Mouse (Mus musculus) CD4-positive, CD25-positive, alpha-beta regulatory T cell, adult 2 months (primary cell): ENCODE measurements around the gene Rgl3.

Experiments
- DNase-seq: peaks from one replicate; pipeline ENCODE4 v3.0.0-alpha.2; 2012; ENCODE audit warnings: low read depth, low spot score

The Rgl3 gene

DNA sequence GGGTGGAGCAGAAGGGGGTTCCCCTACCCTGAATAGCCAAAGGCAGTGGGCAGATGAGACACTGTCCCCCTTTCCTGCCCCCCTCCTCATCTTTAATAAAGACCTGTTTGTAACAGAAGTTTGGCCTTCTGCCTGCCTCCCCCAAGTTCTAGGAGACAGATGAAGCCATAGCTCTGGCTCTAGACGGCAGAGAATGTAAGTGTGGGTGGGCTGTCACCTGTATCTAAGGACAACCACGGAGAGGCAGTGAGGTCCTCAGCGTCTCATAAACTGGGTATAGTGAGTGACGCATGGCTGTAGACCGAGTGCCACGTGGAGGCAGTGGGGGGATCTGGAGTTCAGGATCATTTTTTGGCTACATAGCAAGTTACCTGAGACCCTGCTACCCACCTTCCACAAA is 40.5 kb downstream of the Rgl3 start:
- no peak for DNase-seq

DNA sequence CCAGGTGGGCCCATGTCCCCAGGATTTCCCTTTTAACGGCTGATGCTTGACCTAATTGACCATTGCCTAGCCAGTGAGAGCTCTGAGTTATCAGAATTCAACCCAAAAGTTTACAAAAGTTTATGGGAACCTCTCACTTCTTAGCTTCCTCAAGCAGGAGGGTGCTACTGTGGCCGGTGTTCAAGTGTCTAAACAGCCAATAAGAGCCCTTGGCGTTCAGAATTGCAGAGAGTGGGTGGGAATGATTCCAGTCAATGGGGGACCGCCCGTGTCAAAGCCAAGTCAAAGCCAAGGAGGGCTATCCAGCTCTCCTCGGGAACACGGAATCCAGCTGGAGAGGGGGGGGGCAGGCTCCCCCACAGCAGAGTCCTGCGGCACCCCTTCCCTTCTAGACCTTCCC is 41.1 kb downstream of the Rgl3 start:
- DNase-seq, result no peak

DNA sequence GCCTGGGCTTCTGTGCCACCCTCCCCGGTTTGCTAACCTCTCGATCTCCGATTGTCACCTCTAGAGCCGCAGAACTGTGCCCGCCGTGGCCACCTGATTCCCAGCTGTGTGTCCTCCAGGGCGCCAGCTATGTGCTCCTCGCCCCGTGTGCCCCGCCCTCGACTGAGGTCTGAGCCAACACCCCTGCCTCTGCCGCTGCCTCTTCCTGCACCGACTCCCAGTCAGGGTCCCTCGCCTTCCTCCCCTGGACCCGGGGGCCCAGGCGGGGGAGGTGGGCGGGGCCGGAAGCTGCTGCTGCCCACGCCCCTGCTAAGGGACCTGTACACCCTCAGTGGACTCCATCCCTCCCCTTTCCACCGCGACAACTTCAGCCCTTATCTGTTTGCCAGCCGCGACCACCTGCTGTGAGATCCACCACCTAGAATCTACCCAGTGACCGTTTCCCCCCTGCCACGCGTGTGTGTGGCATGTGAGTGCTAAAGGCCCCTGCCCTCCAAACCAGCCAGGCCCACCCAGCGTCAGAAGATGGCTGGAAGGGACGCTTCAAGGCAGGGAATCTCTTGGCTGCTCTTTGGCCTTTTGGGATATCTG is 41.6 kb downstream of the Rgl3 start:
- DNase-seq, result no peak

DNA sequence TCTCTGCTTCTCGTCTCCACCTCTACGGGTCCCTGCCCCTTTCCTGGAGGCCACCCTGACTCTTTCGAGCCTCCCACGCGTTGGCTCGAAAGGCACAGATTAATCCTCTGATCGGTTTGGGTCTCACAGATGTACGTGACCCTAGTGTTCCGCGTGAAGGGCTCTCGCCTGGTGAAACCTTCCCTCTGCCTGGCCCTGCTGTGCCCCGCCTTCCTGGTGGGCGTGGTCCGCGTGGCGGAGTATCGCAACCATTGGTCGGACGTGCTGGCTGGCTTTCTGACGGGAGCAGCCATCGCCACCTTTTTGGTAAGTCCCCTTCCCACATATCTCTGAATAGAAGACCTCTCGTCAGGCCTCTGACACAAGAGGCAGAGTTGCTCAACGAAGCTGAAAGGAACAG is 45.0 kb downstream of the Rgl3 start:
- DNase-seq, result peak; percentile 33

- DNase-seq, result no peak
Observed at GRCm38 (mm10) chr9:21943638-21944037, 45.6 kb downstream of the Rgl3 start.

DNA sequence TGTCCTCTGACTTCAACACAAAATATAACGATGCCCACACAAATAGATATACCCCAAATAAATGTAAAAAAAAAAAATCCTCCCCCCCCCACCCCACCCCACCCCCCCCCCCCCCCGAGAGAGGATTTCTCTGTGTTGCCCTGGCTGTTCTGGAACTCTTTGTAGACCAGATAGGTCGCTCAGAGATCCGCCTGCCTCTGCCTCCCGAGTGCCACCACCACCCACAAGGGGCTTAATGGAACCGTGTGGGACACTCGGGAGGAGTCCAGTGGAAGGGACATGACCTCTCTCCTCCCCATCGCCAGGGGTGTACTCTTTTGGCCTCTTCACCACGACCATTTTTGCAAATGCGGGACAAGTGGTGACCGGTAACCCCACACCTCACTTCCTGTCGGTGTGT is 46.2 kb downstream of the Rgl3 start:
- no peak for DNase-seq

DNA sequence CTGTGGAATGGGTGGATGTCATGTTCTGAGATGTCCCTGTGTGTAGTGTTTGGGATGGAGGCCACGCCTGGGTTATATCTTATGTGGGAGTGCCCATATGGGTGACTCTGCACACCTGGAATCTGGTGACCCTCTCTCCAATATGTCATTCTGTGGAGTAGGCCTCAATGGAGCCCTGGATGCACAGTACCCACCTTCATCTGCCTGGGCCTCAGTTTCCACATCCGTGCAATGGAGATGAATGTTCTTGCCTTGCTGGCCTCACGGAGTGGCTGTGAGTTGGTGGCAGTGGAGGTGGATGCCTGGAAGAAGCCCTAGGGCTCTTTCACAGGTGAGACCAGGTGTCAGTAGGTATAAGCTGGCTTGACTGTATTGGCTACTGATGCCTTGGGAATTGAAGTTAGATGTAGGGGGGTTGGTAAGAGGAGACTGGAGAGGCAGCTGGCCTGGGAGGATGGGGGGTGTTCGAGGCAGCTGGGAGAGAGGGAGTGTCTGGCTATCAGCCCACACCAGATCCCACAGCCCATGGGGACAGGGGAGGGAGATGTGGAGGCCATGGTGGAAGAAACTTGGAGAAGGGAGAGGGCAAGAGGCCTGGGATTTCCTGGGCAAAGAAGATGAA is 50.9 kb downstream of the Rgl3 start:
- no peak for DNase-seq

- DNase-seq, result no peak
Observed at GRCm38 (mm10) chr9:21937711-21938175, 51.5 kb downstream of the Rgl3 start.

DNA sequence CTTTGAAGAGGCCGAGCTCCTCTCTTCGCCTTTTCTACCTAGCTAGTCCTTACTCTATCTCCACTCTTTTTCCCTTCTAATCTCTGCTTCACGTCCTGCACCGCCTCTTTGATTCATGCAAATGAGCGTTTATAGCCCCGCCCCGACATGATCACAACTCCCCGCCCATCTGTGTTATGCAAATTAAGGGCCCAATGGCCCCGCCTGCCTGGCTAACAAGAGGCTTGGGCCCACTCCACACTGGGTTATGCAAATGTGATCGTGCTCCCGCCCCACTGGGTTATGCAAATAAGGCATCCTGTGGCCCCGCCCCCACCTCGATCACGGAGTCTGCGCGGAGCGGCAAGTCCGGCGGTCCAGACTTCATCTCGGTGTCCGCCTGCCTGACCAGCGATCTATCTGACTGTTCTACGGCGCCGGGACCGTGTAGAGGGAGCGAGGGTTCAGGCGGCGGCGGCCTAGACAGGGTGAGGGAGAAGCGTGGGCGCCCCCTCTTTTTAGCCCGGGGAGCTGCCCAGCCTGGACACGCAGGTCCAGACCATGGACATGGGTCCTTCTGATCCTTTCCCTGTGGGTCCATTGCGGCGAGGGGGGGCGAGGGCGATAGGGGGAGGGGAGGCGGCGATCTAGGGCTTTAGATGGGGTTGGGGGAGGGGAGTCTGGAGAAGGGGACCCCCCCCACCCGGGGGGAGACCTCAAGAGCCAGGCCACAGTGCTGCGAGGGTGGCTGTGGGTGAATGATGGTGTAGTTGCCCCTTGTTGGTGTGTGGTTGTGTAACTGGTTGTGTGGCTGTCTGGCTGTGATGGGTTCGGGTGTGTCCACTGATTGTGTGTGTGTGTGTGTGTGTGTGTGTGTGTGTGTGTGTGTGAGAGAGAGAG is 52.3 kb downstream of the Rgl3 start, which contains the start of gene Plppr2:
Plppr2 (plus strand) TSS at position 342 of the 879 bp plus-strand sequence.
- DNase-seq, result peak; percentile 88

DNA sequence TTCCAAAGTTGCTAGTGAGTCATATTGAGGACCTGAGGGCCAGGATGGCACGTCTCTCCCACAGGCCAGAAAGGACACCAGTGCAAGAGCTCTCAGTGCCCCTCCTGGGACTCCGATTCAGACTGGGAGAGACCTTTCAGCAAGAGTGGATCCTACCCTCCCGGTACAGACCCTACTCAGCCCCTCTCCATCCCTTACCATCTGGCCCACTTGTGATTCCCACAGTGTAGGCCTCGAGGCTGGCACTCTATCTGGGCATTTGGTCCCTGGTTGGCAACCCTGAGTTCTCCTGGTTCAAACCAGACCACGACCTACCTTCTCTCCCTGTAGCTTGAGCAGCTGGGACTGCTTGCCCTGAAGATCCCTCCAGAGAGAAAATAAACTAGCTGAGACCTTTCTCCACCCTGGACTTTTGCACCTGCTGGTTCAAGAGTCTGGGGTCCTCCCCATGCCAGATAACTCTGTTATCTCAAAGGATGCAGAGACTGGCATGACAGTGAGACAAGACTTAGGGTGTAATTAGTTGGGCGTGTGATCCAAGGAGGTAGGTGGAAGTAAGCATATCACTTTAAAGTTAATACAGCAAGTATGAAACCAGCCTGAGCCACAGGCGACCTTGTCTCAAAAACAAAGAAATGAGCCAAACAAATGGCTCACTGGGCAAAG is 53.6 kb downstream of the Rgl3 start:
- DNase-seq, result no peak

- DNase-seq, result no peak
Observed at GRCm38 (mm10) chr9:21934021-21934420, 55.2 kb downstream of the Rgl3 start.

DNA sequence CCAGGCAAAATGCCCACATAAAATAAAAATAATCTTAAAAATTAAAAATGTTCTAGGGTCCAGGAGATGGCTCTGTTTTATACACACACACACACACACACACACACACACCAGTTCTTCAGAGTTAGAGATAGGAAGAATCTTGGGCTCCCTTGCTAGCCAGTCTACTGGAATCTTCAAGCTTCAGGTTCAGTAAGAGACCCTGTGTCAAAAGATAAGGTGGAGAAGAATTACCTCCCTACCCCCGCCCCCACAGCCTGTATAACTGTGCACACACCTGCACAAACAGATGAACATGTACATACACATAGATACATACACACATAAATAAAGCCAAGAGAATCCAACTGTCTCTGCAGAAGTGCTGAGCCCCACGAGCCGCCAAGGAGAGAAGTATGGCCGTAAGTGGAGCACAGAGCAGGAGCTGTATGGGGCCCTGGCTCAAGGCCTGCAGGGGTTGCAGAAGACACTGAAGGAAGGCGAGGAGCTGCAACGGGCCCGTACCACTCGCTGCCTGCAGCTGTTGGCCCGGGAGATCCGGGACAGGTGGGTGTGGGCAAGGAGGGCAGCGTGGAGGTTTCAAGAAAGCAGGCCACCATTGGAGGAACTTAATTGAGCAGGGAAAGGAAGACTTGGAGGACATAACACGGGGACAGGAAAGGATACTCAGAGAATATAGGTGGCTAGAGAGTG is 56.7 kb downstream of the Rgl3 start:
- DNase-seq, result no peak

GRCm38 (mm10) chr9:21932006-21932405 is 57.2 kb downstream of the Rgl3 start:
- no peak for DNase-seq

GRCm38 (mm10) chr9:21929208-21929607 is 60.0 kb downstream of the Rgl3 start:
- DNase-seq, result no peak

GRCm38 (mm10) chr9:21927208-21927753 is 62.0 kb downstream of the Rgl3 start, which contains the start of the genes Ccdc159 and Tmem205:
Gene Ccdc159 (plus strand): TSS chr9:21927471.
Gene Tmem205 (minus strand): TSS chr9:21927556.
- peak; percentile 48 for DNase-seq

GRCm38 (mm10) chr9:21926784-21927183 is 62.5 kb downstream of the Rgl3 start:
- no peak for DNase-seq

DNA sequence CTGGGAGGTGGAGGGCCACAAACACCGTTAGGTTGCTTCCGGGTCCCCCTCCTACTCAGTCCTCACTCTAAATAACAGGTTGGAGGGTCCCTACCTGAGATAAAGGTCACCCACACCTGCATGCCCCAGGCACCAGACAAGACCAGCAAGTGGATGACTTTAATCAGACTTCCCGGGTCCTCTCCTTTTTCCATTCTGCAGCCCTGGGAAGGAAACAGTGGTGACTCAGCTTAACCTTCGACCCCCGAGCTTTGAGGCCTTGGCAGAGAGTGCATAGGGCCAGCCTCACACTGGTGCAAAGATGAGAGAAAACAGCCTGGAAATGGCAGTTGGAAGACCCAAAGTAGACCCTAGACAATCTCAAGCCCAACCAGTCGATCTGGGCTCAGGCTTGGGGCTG is 63.1 kb downstream of the Rgl3 start:
- DNase-seq, result no peak

GRCm38 (mm10) chr9:21925506-21925905 is 63.7 kb downstream of the Rgl3 start:
- DNase-seq, result no peak

- no peak for DNase-seq
Observed at GRCm38 (mm10) chr9:21925034-21925433, 64.2 kb downstream of the Rgl3 start.

DNA sequence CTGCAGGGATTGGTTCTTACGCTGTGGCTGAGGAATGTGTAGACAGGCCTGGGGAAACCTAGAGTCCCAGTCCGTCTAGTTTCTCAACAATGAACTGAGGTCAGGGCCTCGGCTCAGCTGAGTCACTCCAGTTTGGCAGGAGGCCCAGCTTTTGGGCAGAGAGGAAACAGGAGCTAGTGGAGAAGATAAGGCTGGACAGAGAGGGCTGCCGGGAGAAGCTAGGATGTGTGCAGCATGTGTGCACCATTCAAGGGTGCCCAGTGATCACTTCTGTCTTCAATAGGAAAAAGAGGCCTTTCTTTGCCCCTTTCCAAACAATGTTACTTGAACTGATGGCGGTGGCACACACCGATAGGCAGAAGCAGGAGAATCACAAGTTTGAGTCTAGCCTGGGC is 65.2 kb downstream of the Rgl3 start:
- no peak for DNase-seq

DNA sequence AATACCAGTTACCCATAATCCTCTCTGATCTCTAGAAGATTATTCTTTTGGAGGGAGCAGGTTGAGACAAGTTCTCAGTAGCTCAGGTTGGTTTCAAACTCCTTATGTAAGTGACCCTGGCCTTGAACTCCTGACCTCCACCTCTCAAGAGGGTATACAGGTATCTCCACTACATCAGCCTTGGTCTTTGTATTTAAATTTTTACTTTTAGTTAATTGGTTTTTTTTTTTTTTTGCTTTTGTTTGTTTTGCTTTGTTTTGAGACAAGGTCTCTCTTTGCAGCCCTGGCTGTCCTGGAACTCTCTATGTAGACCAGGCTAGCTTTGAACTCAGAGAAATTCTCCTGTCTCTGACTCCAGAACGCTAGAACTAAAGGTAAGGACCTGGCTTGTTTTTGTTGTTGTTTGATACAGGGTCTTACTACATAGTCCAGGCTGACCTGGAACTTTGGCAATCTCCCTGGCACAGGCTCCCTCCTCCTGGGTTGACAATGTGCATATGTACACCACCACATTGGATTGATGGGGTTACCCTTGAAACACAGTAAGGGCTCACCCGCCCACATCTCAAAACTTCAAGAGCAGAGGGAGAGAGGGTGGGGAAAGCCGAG is 65.7 kb downstream of the Rgl3 start:
- no peak for DNase-seq
